Mouse (Mus musculus) kidney, adult 2 months (tissue): ENCODE results near the gene Ubxn2a. TPM values are rescaled to one million over a fixed set of nuclear protein-coding genes. Genes with fewer than 3 reads are reported as not detected.

Experiments
- DNase-seq: peaks from one replicate; pipeline ENCODE4 v3.0.0; 2021
- H3K27ac ChIP-seq: fragments of 200-500 bp; 2 replicates; pipeline ENCODE4 v1.5.1; 2012; ENCODE audit warnings: low read depth, low read length, control low read depth, inconsistent platforms; ENCODE audit not compliant: insufficient read depth
- H3K27me3 ChIP-seq: fragments of 200-500 bp; replicated peaks from 2 replicates; pipeline ENCODE4 v1.6.1; 2012; ENCODE audit warnings: mild to moderate bottlenecking, moderate library complexity, low read length, inconsistent platforms; ENCODE audit not compliant: control insufficient read depth, insufficient read depth
- H3K36me3 ChIP-seq: fragments of 200-500 bp; 2 replicates; pipeline ENCODE4 v1.6.1; 2012; ENCODE audit warnings: mild to moderate bottlenecking, moderate library complexity, low read length, inconsistent platforms; ENCODE audit not compliant: control insufficient read depth, insufficient read depth
- H3K4me1 ChIP-seq: fragments of 200-500 bp; 2 replicates; pipeline ENCODE4 v1.6.1; 2011; ENCODE audit warnings: low read length; ENCODE audit not compliant: control insufficient read depth, insufficient read depth
- H3K4me3 ChIP-seq: fragments of 200-500 bp; 2 replicates; pipeline ENCODE4 v1.5.1; 2011; ENCODE audit warnings: mild to moderate bottlenecking, low read depth, low read length, control low read depth; ENCODE audit not compliant: insufficient read depth
- CTCF ChIP-seq: fragments of 200-500 bp; conservative IDR thresholded peaks from 2 replicates; pipeline ENCODE4 v1.5.1; 2011; ENCODE audit warnings: low read depth, mild to moderate bottlenecking, control low read depth, low read length, moderate library complexity, mixed read lengths; ENCODE audit not compliant: insufficient read depth, insufficient read length
- POLR2A ChIP-seq: fragments of 200-500 bp; IDR thresholded peaks from one replicate; pipeline ENCODE4 v1.6.1; 2011; ENCODE audit warnings: low read depth, low read length, control low read depth
- WGBS: fragments of 180-500 bp; shearing (Covaris S2); methylation state at CpG from one replicate; pipeline ENCODE4 v1.1.7; 2018; 5-methylcytosine and 5-hydroxymethylcytosine counted together
- polyA plus RNA-seq: library from polyadenylated mRNA; depleted of rRNA; stranded (reverse); fragments of >200 nt; gene quantifications from 2 replicates; pipeline ENCODE4 v1.2.3, GENCODE M21; 2012; rRNA removed

Ubxn2a gene
- polyA plus RNA-seq = 9.8 and 10.9 TPM in 2 replicates

DNA sequence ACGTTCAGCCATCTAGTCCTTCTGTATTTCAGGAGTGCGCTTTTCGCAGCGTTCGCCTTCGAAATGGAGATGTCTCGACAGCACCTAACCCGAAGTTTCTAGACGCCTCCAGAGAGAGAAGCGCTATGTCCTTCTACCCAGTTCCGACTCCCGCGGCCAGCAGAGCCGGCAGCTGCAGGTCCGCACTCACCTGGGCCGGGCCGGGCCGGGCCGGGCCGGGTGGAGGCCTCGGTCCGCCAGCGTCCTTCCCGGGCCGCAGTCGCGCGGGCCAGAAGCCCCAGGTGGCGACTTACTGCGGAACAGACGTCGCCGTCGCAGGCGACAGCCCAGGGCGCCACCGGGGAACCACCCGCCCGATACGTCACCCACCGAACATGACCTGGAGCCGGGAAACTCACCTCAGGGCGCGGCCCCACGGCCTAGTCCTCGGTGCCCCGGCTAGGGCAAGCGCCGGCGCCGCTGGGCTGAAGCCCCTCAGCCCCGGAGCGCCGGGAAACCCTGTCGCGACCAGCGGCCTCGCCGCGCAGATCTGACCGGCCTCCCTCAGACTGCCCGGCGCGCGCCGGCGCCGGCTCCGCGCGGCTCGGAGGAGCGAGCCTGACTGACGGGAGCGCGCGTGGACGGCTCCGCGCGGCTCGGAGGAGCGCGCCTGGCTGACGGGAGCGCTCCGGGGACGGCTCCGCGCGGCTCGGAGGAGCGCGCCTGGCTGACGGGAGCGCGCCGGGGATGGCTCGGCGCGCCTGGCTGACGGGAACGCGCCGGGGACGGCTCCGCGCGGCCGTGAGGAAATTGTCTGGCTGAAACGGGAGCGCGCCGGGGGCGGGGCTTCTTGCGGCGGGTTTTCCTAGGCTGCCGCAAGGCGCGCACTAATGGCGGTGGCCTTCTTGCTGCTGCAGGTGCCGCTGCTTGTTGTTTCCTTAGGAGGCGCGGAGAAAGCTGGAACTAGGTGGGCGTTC is at the start of gene Ubxn2a:
Ubxn2a (minus strand) TSS at position 755 of the 956 bp plus-strand sequence.
- peaks cover 4% of the 10 kb centered on the region; the same call in 1 of the 2 replicates for H3K4me1 ChIP-seq
- TF ChIP-seq CTCF = no peak
- TF ChIP-seq POLR2A = peak; percentile 48
- under 1% methylated on average over 125 of the region's 125 CpGs for WGBS

DNA sequence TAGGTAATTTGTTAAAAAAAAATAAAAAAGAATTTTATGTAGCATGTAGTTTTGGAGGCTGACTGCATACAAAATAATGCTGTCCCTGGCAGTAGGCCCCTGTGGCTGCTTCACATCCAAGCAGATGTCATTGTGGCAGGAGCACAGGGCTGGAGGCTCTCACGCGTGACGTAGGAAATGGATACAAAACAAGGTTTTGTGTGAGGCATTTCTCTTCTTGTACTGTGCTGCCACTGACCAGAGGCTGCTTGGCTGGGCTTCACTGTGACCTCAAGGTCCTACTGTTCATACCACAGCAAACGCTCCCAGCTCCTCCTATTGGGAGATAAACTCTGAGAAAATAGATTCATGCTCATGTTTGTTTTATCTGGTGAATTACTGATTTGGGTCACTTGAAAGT is 45.7 kb upstream of the Ubxn2a start:
- WGBS = 63% methylated on average over 4 of the region's 4 CpGs
- Histone ChIP-seq H3K27ac (no peak overlapping the region), H3K36me3 (peaks cover 8% of the 10 kb centered on the region), H3K4me3 (no peak overlapping the region), H3K4me1 (no peaks in the 10 kb centered on the region), H3K27me3 (no peaks in the 10 kb centered on the region)
- DNase-seq = peak; percentile 7
- TF ChIP-seq POLR2A (no peak), CTCF (no peak)

More for the DNA sequence above, at the start of gene Ubxn2a:
- no peaks in the 10 kb centered on the region for H3K27me3 ChIP-seq
- H3K27ac ChIP-seq = peak within 1 kb of the TSS; percentile 91
- DNase-seq = peak; percentile 97
- H3K36me3 ChIP-seq = no peaks in the 10 kb centered on the region
- H3K4me3 ChIP-seq = peak within 1 kb of the TSS; percentile 86

DNA sequence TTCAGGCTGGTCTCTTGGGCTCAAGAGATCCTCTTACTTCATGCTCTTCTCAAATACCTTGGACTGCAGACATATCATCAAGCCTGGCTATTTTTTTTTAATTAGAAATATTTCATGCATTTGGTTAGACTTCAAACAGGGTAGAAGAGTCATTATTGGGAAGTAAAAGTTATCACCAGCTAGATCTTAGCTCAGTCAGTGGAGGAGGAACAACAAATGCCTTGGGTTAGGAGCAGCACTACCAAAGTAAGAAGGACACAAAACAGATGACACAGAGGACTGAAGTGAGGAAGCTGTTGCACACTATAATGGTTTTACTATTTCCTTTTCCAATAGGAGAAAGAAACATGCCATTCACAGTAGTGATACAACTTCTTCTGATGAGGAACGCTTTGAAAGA is 44.8 kb upstream of the Ubxn2a start:
- Histone ChIP-seq H3K36me3 (peaks cover 8% of the 10 kb centered on the region), H3K27me3 (no peaks in the 10 kb centered on the region), H3K4me1 (no peaks in the 10 kb centered on the region), H3K4me3 (no peak overlapping the region), H3K27ac (no peak overlapping the region)
- no peak for DNase-seq
- TF ChIP-seq POLR2A (no peak), CTCF (no peak)
- WGBS = 98% methylated on average over 1 of the region's 1 CpGs

- H3K4me1 ChIP-seq = peaks cover 2% of the 10 kb centered on the region; the same call in 1 of the 2 replicates
- TF ChIP-seq POLR2A (no peak), CTCF (no peak)
- DNase-seq = no peak
- H3K4me3 ChIP-seq = no peak overlapping the region
- H3K27ac ChIP-seq = no peak overlapping the region
- 93% methylated on average over 3 of the region's 3 CpGs for WGBS
- no peaks in the 10 kb centered on the region for H3K27me3 ChIP-seq
- no peaks in the 10 kb centered on the region for H3K36me3 ChIP-seq
These were observed 23.5 kb upstream of the Ubxn2a start for GRCm38 (mm10) chr12:4930820-4931548.

DNA sequence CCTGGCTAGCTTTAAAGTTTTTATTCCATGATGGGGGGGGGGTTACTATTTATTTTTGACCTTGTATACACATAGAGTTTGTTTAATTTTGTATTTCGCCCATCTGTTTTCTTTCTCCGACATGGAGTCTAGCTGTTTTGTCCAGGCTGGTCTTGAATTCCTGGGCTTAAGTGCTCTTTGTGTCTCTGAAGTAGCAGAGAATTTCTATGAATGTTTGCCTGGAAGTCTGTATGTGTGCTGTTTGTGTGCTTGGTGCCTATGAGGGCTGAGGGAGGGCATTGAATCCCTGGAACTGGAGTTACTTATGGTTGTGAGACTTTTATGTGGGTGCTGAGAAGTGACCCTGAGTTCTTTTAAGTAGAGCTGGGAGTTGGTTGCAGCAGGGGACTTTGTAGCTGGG is 20.7 kb upstream of the Ubxn2a start:
- H3K36me3 ChIP-seq = no peaks in the 10 kb centered on the region
- no peaks in the 10 kb centered on the region for H3K27me3 ChIP-seq
- no peak for DNase-seq
- WGBS = 87% methylated on average over 2 of the region's 2 CpGs
- H3K4me3 ChIP-seq = no peak overlapping the region
- peaks cover 7% of the 10 kb centered on the region; the same call in 1 of the 2 replicates for H3K4me1 ChIP-seq
- TF ChIP-seq CTCF (no peak), POLR2A (no peak)
- H3K27ac ChIP-seq = no peak overlapping the region

GRCm38 (mm10) chr12:4917805-4918591 is 10.5 kb upstream of the Ubxn2a start:
- DNase-seq = peak; percentile 79
- no peaks in the 10 kb centered on the region for H3K27me3 ChIP-seq
- under 1% methylated on average over 48 of the region's 48 CpGs for WGBS

More at GRCm38 (mm10) chr12:4917805-4918591, 10.5 kb upstream of the Ubxn2a start:
- Histone ChIP-seq H3K4me3 (peak overlapping the region; percentile 87), H3K27ac (peak overlapping the region; percentile 90), H3K4me1 (peaks cover 8% of the 10 kb centered on the region), H3K36me3 (no peaks in the 10 kb centered on the region)
- no peak for TF ChIP-seq POLR2A
- no peak for TF ChIP-seq CTCF
